Mouse (Mus musculus) cerebellum, adult 9-11 months (tissue): ENCODE results near the gene Plg.

Experiments
- DNase-seq: peaks from one replicate; pipeline ENCODE4 v3.0.0; 2022

Gene Plg

GRCm38 (mm10) chr17:12387781-12388180 is 9.4 kb downstream of the Plg start:
- no peak for DNase-seq

GRCm38 (mm10) chr17:12388239-12388638 is 9.8 kb downstream of the Plg start:
- no peak for DNase-seq

- DNase-seq = no peak
Observed at GRCm38 (mm10) chr17:12396163-12396677, 17.8 kb downstream of the Plg start.

- no peak for DNase-seq
Observed at GRCm38 (mm10) chr17:12403420-12403819, 25.0 kb downstream of the Plg start.

- no peak for DNase-seq
Observed at GRCm38 (mm10) chr17:12409346-12409944, 31.0 kb downstream of the Plg start.

- no peak for DNase-seq
Observed at GRCm38 (mm10) chr17:12412181-12412890, 33.9 kb downstream of the Plg start.

- no peak for DNase-seq
Observed at GRCm38 (mm10) chr17:12412891-12413237, 34.5 kb downstream of the Plg start.

GRCm38 (mm10) chr17:12415031-12415735 is 36.8 kb downstream of the Plg start:
- DNase-seq = no peak

GRCm38 (mm10) chr17:12415741-12416140 is 37.3 kb downstream of the Plg start:
- no peak for DNase-seq

- peak; percentile 39 for DNase-seq
Observed at GRCm38 (mm10) chr17:12416250-12416895, 38.0 kb downstream of the Plg start.

- DNase-seq = no peak
Observed at GRCm38 (mm10) chr17:12419491-12420079, 41.2 kb downstream of the Plg start.

GRCm38 (mm10) chr17:12420886-12421574 is 42.6 kb downstream of the Plg start:
- DNase-seq = no peak

- no peak for DNase-seq
Observed at GRCm38 (mm10) chr17:12422143-12422542, 43.7 kb downstream of the Plg start.

GRCm38 (mm10) chr17:12427156-12427555 is 48.7 kb downstream of the Plg start:
- no peak for DNase-seq

GRCm38 (mm10) chr17:12428369-12428768 is 50.0 kb downstream of the Plg start:
- DNase-seq = no peak

- no peak for DNase-seq
Observed at GRCm38 (mm10) chr17:12431707-12432106, 53.3 kb downstream of the Plg start.

- DNase-seq = no peak
Observed at GRCm38 (mm10) chr17:12437771-12438170, 59.4 kb downstream of the Plg start.

GRCm38 (mm10) chr17:12444561-12444960 is 66.2 kb downstream of the Plg start:
- DNase-seq = no peak

- no peak for DNase-seq
Observed at GRCm38 (mm10) chr17:12451234-12451633, 72.8 kb downstream of the Plg start.

- DNase-seq = no peak
Observed at GRCm38 (mm10) chr17:12452862-12453531, 74.6 kb downstream of the Plg start.

- DNase-seq = no peak
Observed at GRCm38 (mm10) chr17:12453691-12454090, 75.3 kb downstream of the Plg start.
